Mouse (Mus musculus) kidney, adult 18-20 months (tissue): ENCODE results near the gene Lrba.
A peak's percentile ranks its signal among the peaks of the same experiment; 100 is the strongest.

ENCODE experiments used
- DNase-seq: peaks from one replicate; pipeline ENCODE4 v3.0.0; 2021

Gene Lrba

GRCm38 (mm10) chr3:86761095-86762035 is 536.9 kb downstream of the Lrba start:
- peak; percentile 59 for DNase-seq

DNA sequence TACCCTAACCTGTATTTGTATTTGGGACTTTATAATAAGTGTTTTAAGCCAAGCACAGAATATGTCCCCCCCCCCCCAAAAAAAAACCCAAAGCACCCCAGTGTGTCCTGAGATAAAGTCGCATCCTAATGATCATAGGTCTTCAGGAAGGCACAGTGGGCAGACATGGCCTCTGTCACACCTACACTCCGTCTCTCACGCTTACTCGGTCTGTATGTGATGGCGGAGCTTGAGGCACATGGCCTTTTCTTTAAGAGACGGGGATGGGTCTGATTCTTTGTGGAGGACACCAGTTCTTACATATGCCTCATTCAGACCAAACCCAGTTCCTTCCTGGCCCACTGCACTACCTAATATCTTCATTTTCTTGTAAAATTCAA is 537.5 kb downstream of the Lrba start:
- DNase-seq, result no peak

DNA sequence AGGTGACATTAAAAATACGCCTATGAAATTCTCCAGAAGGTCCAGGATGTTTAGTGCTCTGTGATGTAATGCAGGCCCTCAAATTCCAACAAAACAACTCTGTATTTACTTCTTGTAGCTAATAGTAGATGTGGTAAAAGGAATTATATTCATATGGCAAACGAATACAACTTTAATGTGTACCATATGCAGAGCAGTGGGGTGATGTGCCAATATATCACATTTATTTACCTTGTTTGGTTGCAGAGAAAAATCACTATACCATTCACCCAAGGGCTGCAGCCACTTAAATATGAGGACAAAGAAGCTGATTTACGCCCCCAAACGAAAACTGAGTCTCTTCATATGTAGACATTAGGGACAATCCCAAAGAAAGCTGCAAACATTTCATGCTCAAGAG is 538.0 kb downstream of the Lrba start:
- DNase-seq, result no peak

DNA sequence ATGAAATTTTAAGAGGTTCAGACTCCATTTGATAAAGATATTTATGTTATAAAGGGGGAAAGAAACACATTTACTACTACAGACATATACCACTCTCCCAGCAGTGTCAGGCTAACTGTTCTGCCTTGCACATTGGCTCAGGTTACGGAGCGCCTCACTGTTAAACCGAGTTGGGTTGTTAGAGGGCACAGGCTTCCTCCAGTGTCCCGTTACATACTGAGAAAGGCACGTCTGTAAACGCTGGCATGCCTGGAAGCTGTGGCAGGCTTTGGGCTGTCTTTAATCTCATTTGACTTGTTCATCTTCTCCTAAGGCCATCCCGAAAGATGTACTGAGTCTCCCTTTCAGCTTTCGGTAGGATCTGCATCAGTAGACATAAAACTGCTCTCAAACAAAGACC is 544.1 kb downstream of the Lrba start:
- no peak for DNase-seq

- DNase-seq, result no peak
Observed at GRCm38 (mm10) chr3:86768969-86769368, 544.5 kb downstream of the Lrba start.

- no peak for DNase-seq
Observed at GRCm38 (mm10) chr3:86774566-86775443, 550.3 kb downstream of the Lrba start.

DNA sequence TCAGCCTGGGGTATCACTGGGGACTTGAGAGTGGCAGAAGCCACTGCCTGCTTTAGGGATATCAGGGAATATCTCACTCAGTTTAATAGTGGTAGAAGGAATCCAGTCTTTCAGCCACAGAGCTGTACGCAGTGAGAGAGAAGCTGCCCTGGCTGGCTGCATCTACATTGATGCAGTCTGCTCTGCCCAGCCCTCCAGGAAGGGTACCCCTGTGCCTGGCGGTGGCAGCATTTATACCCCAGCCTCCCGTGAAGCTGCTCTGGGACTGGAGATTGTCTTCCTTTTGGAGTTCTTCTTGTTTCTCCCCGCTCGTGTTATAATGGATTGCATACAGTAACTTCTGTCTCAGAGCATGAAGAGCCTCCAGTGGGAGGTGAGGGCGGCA is 551.0 kb downstream of the Lrba start:
- DNase-seq, result no peak

DNA sequence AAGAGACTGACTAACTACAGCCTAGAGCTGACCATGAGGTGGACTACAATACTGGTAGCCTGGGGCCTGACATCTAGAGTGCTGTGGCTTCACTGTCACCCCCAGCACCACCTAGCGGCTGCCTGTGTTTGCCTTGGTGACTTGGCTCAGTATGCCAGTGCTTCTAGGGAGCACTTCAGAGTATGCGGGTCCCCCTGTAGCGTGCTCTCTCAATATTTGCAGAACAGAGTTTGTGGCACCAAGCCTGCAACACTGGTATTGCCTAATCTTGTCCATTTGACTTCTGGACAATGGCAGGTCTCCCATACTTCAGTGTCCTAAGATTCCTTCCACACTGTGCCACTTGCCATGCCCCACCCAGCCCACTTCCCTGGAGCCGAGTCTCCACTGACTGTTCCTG is 555.2 kb downstream of the Lrba start:
- DNase-seq, result no peak

- no peak for DNase-seq
Observed at GRCm38 (mm10) chr3:86784051-86784450, 559.6 kb downstream of the Lrba start.

DNA sequence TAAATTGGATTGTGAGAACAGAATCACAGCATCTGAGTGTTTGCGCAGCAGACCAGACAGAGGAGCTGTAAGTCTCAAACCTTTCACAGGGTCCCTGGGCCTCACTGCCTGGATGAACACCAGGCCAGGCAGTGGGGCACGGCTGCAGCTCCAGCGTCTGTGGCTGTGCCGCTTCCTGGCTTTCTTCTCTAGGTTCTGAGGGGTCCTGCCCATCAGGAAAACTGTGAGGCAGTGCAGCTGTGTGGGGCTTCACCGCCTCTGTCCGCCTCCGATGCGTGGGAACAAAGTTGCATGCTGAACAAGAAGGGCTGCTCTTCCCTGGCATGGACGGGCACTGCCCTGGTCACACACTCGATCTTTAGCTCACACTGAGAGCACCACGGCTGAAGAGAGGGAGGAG is 560.5 kb downstream of the Lrba start:
- no peak for DNase-seq

- no peak for DNase-seq
Observed at GRCm38 (mm10) chr3:86786280-86786679, 561.8 kb downstream of the Lrba start.

- no peak for DNase-seq
Observed at GRCm38 (mm10) chr3:86786845-86787351, 562.4 kb downstream of the Lrba start.

DNA sequence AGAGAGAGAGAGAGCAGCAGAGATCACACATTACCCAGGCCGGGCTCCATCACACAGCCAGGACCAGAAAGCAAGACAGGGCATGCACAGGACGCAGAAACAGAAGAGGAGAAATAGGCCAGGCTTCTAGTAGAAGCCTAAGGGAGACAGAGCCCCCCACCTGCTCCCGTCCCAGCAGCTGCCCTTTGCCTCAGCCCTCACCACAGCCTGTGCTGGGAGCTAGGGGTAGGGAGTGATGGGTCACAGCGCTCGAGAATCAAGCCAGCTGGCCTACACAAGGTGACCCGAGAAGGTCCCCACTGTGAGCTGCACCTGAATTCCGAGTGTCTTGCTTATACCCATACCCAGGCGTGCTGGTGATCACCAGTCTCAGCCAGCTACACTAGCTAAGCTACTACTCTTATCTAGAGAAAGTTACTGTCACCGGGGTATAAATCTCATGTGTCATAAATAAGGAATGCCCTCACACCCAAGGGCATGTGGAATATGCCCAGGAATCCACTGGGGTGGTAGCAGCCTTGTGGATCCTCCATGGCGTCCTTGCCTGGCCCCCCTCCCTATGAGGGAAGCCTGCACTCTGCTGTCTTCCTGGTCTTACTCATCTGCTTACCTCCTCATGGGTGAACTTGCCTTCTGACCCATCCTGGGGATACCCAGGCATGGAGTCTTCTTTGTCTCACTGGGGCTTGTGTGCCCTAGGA is 563.1 kb downstream of the Lrba start:
- DNase-seq, result no peak

GRCm38 (mm10) chr3:86788711-86789110 is 564.2 kb downstream of the Lrba start:
- DNase-seq, result peak; percentile 65

GRCm38 (mm10) chr3:86789752-86790151 is 565.3 kb downstream of the Lrba start:
- no peak for DNase-seq

DNA sequence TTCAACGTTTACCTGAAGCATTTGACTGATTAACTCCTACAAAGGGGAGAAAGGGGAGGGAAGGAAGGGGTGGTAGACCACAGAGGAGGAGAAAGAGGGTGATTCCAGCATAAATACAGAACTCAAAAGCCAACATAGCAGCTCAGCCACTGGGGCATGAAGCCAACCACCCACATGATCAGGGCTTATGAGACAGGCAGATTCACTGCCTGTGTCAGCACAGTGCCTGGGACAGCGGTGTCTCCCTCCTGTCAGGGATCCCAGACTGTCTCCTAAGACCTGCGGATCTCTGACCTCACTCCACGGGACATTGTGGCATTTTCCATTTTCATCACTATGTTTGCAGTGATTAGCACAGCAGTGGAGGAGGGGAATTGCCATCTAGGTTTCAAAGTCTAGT is 568.8 kb downstream of the Lrba start:
- peak; percentile 46 for DNase-seq

DNA sequence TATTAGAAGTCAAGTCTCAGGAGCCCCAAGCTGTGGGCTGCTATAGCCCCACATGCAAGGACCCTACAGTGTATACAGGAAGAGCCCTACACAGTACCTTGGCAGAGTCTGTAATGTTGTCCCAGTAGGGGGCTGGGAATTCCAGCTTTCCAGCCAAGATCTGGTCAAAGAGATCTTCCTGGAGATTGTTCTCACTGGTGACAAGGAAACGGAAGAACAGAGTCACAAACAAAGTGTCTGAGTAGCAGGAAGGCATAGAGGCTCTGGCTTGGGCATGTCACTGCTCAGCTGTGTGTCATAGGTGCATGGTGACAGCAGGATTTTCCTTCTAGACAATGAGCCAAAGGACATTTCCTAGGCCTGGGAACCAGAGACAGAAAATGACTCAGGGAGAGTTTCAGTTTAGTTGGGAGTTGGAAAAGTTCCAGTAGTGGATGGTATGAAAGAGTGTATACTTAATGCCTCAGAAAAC is 569.3 kb downstream of the Lrba start:
- no peak for DNase-seq

DNA sequence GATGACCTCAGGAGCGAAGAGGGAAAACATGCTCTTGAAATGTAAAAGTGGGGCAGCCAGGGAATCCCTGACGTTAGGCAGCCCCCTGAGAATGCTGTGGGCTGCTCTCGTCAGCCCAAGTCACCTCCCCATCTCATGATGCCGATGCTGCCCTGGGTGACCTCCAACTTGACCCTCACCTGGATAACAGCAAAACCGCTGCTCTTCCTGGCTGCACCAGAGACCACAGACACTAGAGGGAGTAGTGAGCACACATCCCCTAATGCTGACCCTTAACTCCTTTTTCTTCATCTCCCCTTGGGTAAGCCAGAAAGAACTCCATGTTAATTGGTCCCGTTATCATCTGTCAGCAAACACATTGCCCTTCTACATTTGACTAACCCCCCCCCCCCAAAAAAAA is 572.2 kb downstream of the Lrba start:
- peak; percentile 16 for DNase-seq

- no peak for DNase-seq
Observed at GRCm38 (mm10) chr3:86797871-86798460, 573.5 kb downstream of the Lrba start.

GRCm38 (mm10) chr3:86799041-86799440 is 574.6 kb downstream of the Lrba start:
- DNase-seq, result no peak

DNA sequence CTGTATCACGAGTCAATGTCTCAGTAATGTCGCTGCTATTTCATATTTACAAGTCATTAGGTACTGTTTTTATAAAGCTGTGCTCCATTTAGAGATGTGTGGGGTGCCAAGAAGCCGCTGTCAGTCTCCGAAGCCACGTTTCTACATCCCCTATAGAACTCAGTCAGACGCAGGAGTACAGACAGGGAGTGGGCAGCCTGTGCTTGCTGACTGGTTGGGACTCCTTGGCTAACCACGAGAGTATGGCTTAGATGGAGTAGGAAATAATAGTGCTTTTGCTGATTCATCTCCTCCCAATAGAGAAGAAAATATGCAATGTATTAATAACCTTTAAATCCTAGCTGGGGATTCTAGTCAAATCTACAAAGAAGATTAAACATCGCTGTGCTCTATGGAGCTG is 576.4 kb downstream of the Lrba start:
- DNase-seq, result no peak

DNA sequence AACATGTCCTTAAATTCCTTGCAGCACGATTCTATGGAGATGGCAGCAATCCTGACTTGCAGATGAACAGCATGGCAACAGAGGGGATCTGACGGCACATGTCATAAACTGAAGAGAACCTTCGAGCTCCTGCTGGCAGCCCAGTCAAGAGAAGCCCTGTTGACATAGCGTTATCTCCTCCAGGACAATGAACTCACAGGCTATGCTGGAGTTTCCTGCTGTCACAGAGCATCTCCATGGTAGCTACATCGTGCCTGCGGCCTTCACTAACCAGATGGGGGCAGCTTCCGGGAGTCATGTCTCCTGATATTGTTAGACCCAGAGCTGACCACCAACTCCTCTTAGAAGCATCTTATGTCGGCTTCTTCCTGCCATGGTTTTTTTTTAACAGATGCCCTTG is 578.3 kb downstream of the Lrba start:
- DNase-seq, result no peak

- DNase-seq, result no peak
Observed at GRCm38 (mm10) chr3:86804265-86804664, 579.8 kb downstream of the Lrba start.
